Mouse (Mus musculus) adrenal gland, postnatal 25 days (tissue): ENCODE measurements around the gene Sh3pxd2a. TPM values are rescaled to one million over a fixed set of nuclear protein-coding genes. Genes with fewer than 3 reads are reported as not detected.

Experiments
- DNase-seq: peaks from one replicate; pipeline ENCODE4 v3.0.0; 2021; ENCODE audit warnings: mixed read lengths
- total RNA-seq: library from RNA; stranded (reverse); gene quantifications from 2 replicates; pipeline ENCODE4 v1.2.3, GENCODE M21; 2021

Gene Sh3pxd2a
- total RNA-seq, 1 experiment from 2014 or later, result 36.2 TPM

GRCm38 (mm10) chr19:47439726-47440434 lies 24.3 kb downstream of the Sh3pxd2a start:
- DNase-seq, result no peak

DNA sequence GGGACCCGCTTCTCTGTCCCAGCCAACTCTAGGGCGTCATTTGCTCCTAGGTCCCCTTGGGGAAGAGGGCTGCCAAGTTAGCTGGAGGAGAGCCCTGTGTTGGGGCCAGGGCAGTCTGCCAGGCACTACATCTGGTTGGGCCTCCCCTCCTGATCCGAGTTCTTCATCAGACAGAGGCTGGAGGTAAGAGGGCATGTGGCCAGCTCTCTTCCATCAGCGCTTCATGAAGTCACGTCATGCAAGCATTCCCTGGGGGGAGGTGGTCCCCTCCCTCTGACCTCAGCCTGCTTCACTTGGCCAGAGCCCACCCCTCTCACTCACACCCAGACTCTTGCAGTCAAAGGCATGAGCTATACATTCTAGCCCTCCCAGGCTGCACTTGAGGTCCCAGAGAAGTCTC lies 25.8 kb downstream of the Sh3pxd2a start:
- peak; percentile 60 for DNase-seq

- no peak for DNase-seq
These were observed 27.2 kb downstream of the Sh3pxd2a start for GRCm38 (mm10) chr19:47437040-47437439.

- DNase-seq, result peak; percentile 79
These were observed 28.0 kb downstream of the Sh3pxd2a start for GRCm38 (mm10) chr19:47436236-47436635.

GRCm38 (mm10) chr19:47434655-47435054 lies 29.5 kb downstream of the Sh3pxd2a start:
- DNase-seq, result no peak

GRCm38 (mm10) chr19:47432339-47432738 lies 31.9 kb downstream of the Sh3pxd2a start:
- DNase-seq, result no peak

- no peak for DNase-seq
These were observed 32.8 kb downstream of the Sh3pxd2a start for GRCm38 (mm10) chr19:47431189-47431931.

DNA sequence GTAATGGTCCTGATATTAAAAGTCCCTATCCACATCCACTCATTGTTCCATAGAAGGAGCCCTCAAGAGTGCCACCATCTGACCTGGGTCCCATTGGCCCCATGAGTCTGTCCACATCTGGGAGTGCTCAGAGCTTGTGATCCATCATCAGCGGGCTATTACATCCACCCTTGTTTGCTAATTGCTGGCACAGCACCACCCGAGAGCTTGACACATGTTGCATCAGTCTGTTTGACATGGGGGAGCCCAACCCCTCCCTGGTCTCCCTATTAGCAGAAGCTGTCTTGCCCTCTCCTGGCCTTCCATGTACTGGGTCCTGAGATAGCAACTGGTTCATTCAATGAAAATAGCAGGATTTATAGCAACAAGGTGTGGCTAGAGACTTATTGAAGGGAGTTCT lies 34.0 kb downstream of the Sh3pxd2a start:
- no peak for DNase-seq

- no peak for DNase-seq
These were observed 35.0 kb downstream of the Sh3pxd2a start for GRCm38 (mm10) chr19:47429245-47429644.

DNA sequence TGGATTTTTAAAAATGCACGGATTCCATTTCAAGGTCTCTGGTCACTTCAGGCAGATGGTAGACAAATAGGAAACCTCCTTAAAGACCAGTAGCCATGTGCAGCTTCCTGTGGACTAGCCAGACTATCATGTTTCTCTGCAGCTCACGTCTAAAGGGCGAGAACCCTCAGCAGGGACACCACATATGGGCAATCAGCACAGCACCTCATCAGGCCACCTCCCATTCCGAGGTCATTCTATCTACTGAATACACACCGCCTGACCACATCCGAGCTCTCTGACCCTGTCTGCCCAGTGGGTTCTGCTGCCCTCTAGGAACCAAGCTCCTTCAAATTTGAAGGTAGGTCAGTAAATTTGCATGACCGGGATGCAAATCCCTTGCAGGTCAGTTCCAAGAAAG lies 35.4 kb downstream of the Sh3pxd2a start:
- DNase-seq, result no peak

DNA sequence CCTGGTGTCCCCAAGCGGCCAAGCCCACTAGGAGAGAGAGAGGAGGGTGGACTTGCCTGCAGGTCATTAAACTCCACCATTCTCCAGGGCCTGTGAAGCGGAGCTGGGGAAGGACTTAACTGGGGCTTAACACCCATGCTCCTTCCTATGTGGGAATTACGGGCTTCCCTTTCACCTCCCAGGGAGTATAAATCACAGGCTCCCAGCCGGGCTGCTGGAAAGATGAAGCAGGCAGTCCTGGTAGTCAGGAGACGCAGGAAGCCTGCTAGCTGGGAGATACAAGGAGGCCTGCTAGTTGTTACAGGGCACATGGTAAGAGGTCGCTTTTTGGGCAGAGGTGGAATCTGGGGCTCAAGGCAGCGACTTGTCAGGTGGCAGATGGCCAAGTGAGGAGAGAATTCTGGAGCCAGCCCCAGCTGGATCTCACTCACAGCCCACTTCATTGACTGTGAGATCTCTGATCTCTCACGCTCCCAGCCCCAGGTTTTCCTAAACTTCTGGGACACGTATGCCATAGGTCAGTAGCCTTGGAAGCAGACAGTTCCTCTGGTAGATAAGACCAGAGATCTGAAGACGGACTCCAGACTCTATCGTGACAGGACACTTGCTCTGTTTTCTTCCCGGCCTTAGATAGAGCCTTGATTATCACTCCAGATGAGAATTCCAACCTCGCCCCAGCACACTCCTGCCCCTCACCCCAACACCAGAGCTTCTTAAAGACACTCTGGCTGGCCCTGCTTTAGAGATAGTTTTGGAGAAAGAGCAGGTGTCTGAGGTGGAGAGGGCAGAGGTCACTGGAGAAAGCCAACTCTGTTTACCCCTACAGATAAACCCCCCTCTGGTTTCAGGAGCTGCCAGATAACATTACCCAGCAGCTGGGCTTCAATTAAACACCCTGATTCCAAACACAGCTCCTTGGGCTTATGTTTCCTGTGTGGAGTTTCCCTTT lies 36.1 kb downstream of the Sh3pxd2a start:
- no peak for DNase-seq

- no peak for DNase-seq
These were observed 40.6 kb downstream of the Sh3pxd2a start for GRCm38 (mm10) chr19:47423632-47424031.

DNA sequence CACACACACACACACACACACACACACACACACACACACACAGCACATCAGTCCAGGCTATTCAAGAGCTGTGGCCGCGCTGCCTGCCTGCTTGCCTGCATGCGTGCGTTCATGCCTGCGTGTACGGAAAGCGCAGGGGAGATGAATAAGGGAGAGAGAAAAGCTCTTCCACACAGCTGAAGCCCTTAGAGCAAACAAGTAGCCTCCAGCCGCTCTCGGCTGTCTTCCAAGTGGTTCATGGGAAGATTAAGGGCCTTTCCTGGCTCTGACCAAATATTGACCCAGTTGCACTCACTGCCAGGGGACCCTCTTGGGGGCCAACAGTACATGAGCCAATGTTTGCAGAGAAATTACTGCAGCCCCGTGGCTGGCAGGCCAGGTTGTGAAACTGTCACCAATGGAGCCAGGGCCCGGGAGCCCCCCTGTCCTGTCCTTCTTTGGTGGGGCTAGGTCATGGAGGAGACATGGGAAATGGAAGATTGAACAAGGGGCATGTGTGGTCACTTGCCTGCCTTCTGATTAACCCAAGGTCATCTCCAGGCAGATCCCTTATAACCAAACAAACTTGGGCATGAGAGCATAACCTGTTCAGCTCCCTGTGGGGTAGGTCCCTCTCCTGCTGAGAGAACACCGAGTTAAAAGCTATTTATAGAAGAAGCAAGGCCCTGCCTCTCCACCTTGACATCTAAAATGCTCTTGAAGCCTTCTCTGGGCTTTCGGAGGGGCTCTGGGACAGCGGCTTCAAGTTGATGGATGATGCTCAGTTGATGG lies 42.9 kb downstream of the Sh3pxd2a start:
- DNase-seq, result no peak

DNA sequence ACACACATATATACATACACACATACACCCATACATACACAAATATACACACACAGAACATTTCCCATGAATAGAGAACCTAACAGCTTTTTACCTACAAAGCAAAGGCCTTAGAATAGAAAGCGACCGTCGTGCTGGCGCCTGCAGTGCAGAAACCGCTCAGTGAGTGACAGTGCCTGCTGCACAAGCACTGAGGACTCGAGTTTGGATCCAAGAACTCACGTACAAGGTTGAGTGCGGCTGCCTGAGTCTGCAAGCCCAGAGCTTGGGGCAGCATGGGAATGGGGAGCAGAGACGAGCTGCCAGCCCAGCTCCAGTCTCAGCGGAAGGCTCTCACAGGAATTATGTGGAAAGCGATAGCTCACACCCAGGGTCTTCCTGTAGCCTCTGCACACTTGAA lies 43.7 kb downstream of the Sh3pxd2a start:
- DNase-seq, result no peak

GRCm38 (mm10) chr19:47419208-47419607 lies 45.0 kb downstream of the Sh3pxd2a start:
- no peak for DNase-seq

GRCm38 (mm10) chr19:47416161-47416560 lies 48.0 kb downstream of the Sh3pxd2a start:
- no peak for DNase-seq

GRCm38 (mm10) chr19:47414142-47414905 lies 49.9 kb downstream of the Sh3pxd2a start:
- no peak for DNase-seq

GRCm38 (mm10) chr19:47413458-47414005 lies 50.7 kb downstream of the Sh3pxd2a start:
- no peak for DNase-seq

DNA sequence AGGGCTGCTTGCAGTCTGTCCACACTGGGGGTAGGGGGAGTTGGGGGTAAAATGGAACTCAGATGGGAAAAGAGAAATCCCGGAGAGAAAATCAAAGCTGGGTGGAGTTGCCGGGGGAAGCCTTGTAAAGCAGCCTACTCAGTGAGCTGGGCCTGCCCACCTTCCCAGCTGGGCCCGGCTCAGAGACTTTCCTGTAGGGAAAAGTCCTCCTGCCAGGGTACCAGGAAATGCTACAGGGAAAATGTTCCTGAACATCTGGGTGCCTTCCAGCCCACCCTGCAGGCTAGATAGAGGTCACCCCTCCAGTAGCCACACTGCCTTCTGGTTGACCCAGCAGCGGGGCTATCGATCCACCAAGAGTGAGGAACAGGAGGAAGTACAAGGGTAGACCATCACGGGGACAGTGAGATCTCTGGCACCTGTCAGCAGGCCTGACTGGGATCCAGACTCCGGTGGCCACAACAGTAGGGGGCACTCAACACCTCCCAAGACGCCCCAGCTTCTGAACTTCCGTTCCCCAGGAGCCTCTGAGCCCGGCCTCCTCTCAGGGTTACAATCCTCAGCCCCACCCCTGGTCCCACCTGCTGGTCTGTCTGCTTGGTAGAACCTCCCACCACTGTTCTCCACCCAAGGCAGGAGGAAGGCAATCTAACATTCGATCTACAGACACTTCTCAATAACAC lies 51.5 kb downstream of the Sh3pxd2a start:
- DNase-seq, result no peak

DNA sequence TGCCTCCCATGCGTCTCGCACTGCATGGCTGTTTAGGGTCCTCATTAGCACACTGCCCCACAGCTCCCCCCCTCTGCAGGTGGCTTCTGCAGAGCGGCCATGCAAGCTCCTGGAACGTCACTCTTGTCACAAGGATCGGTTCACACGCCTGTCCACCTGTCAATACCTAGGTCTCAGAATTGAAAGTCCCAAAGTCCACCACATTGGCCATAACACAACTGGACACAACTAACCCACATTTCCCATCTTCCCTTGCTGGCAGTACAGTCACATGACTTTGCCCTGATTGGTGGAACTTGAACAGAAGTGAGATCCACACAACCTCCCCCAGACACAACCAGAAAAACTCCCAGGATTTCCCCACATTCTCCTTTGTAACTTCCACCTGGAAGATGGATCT lies 53.9 kb downstream of the Sh3pxd2a start:
- no peak for DNase-seq
